Mouse (Mus musculus) stomach, postnatal 0 days (tissue): ENCODE data around the gene Csgalnact2.

Experiments used
- CTCF ChIP-seq: IDR thresholded peaks from 2 replicates; pipeline ENCODE4 v1.5.1; 2016; ENCODE audit warnings: antibody characterized with exemption, low read depth, mild to moderate bottlenecking, moderate library complexity
- EP300 ChIP-seq: optimal IDR thresholded peaks from 2 replicates; pipeline ENCODE3; 2016; ENCODE audit warnings: antibody characterized with exemption

DNA sequence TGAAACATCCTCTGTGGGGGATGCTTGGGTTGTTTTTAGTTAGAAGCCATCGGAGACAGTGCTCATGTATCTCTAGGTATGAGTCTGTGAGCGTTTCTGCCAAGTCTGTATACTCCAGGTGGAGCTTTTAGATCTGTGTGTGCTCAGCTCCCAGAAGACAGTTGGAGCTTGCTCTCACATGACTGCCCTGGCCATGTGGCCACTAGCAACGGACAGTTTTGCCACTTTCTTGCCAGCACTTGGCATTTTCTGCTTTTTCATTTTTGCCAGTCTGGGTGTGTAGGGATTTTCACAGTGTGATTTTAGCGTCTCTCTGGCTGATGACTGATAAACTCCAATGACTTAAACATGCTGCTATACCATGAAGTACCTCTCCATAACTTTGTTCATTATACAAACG, 75.7 kb downstream of the Csgalnact2 start:
- no peak for TF ChIP-seq CTCF
- TF ChIP-seq EP300 = no peak
